Mouse (Mus musculus): Measurements from ENCODE around the gene Btbd35f1.
A peak's percentile ranks its signal among the peaks of the same experiment; 100 is the strongest.
"Not testable (repeated sequence)": the region's sequence is repeated elsewhere in the genome, so short reads cannot be mapped to it uniquely, and the experiment has no call there.

The Btbd35f1 gene

DNA sequence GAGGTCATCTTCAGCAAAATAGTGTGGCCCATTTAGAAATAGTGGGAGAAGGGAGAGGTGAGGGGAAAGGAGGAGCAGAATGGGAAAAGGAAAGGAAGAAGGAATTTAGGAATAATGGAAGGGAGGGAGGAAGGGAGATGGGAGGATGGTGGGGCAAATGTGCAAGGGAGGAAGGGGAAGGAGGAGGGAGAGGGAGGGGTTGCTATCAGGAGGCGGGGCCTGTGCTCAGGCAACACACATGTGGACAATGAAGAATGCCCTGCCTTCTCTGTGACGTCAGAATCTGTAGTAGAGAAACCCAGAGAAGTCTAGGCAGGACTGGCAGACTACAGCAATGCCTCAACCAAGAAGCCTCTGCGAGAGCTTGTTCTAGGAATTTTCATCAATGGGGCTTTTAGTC, at the start of gene Btbd35f1:
TSS of gene Btbd35f1 (plus strand) at position 301 of the 400 bp plus-strand sequence.
- not testable (repeated sequence) for DNase-seq (ENCODE audit: low spot score in 2 of 2)

DNA sequence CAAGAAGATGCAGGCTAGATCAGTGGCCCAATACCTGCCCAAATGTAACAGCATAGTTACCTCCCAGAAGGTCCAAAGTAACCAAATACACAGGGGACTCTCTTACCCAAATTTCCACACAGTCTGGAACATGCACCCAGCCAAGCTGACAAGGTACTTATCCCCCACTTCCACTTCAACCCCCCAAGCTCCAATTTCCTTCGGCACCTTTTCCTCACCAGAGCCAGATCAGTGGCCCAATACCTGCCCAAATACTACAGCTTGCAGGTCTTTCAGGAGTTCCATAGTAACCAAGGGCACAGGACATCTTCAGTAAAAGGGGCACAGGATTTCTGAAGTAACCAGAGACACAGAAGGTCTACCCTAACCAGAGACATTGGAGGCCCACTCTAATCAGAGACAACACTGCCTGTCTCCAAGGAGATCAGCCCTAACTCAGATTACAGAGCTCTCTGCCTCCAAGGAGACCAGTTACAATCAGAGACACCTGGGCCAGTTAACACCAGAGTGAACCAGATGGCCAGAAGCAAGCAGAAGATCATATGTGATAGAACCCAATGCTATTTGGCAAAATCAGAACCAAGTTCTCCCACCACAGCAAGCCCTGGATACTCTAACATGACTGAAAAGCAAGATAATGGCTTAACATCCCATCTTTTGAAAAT, 31.2 kb downstream of the Btbd35f1 start:
- not testable (repeated sequence) for DNase-seq (ENCODE audit: low spot score in 2 of 2)

DNA sequence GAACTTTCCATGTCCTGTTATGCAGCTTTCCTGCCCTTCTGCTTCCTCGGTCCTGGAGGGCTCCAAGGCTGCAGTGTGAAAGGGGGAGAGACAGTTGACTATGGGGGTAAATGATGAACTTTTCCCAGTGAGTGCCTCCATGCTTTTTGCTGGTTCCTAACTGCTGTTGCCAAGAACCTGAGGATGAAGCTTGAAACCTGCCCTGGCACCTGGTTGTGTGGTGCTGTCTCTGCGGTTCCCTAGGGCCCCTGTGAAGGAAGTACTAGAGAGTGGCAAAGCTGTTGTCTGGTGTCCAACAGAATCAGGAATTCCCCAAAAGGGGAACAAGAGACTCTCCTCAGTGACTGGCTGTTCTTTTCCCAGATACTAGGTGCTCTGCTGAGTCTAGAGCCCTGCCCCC, 41.2 kb downstream of the Btbd35f1 start:
- DNase-seq (ENCODE audit: low spot score in 2 of 2), result peak in 1 of 2 experiments; percentile 17

DNA sequence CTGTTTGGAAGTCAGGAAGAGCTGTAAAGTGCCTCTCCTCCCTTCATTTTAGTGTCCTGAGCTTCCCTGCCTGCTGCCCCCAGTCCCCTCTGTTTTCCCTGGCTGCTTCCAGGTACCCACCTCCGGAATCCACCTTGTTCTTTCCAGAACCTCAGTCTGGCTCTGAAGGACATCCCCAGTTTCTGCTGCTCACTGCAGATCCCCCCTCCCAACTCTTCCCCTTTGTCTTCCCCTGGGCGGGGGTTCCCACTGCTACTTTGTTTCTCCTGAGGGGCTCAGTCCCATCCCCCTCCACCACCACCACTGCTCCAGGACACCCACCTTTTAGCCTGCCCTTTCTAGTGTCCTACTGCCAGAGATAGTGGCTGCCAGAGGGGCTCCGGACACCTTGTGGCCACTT, 41.6 kb downstream of the Btbd35f1 start:
- DNase-seq (ENCODE audit: low spot score in 2 of 2), result not testable (repeated sequence)

All from urinary bladder, adult 18-20 months (tissue).